Mouse (Mus musculus) midbrain, embryonic 13.5 days (tissue): ENCODE results near the gene Lrrc1. TPM values are rescaled to one million over a fixed set of nuclear protein-coding genes. Genes with fewer than 3 reads are reported as not detected.

Experiments used
- ATAC-seq: fragments of 200-750 bp; cut with Nextera tagmentation; 2 replicates; pipeline ENCODE4 v1.8.0; 2017; ENCODE audit warnings: mild to moderate bottlenecking, moderate TSS enrichment, moderate library complexity
- H3K27ac ChIP-seq: fragments of 300-500 bp; sonication (generic); 2 replicates; pipeline ENCODE4 v1.5.1; 2015; ENCODE audit warnings: inconsistent platforms, mild to moderate bottlenecking, moderate library complexity
- H3K27me3 ChIP-seq: fragments of 300-500 bp; sonication (generic); 2 replicates; pipeline ENCODE4 v1.6.1; 2015; ENCODE audit warnings: mild to moderate bottlenecking, inconsistent platforms
- H3K36me3 ChIP-seq: fragments of 300-500 bp; sonication (generic); 2 replicates; pipeline ENCODE4 v1.6.1; 2015; ENCODE audit warnings: mild to moderate bottlenecking, inconsistent platforms
- H3K4me1 ChIP-seq: fragments of 300-500 bp; sonication (generic); replicated peaks from 2 replicates; pipeline ENCODE4 v1.6.1; 2015; ENCODE audit warnings: inconsistent platforms
- H3K4me2 ChIP-seq: fragments of 300-500 bp; sonication (generic); replicated peaks from 2 replicates; pipeline ENCODE4 v1.6.1; 2015; ENCODE audit warnings: moderate library complexity, mild to moderate bottlenecking, inconsistent platforms
- H3K4me3 ChIP-seq: fragments of 300-500 bp; sonication (generic); replicated peaks from 2 replicates; pipeline ENCODE4 v1.5.1; 2015; ENCODE audit warnings: mild to moderate bottlenecking, inconsistent platforms
- H3K9ac ChIP-seq: fragments of 300-500 bp; sonication (generic); replicated peaks from 2 replicates; pipeline ENCODE4 v1.6.1; 2015; ENCODE audit warnings: mild to moderate bottlenecking, inconsistent platforms
- H3K9me3 ChIP-seq: fragments of 300-500 bp; sonication (generic); 2 replicates; pipeline ENCODE4 v1.6.1; 2016; ENCODE audit warnings: mild to moderate bottlenecking, inconsistent platforms
- WGBS: fragments of 180-500 bp; shearing (Covaris S2); methylation state at CpG from one replicate; pipeline ENCODE4 v1.1.7; 2015; 5-methylcytosine and 5-hydroxymethylcytosine counted together
- polyA plus RNA-seq: library from polyadenylated mRNA; unstranded; fragments of >200 nt; fragmentation: Nextera tagmentation; extraction: Ambion mirVana; gene quantifications from 2 replicates; pipeline ENCODE4 v1.2.1, GENCODE M21; 2015

Lrrc1 gene
- polyA plus RNA-seq, 1 experiment from 2014 or later: 5.0 TPM

GRCm38 (mm10) chr9:77456169-77456826 lies 88.4 kb downstream of the Lrrc1 start:
- no peak overlapping the region for H3K27ac ChIP-seq
- ATAC-seq: no peak
- no peak overlapping the region for H3K4me3 ChIP-seq
- H3K9ac ChIP-seq: no peak overlapping the region
- H3K27me3 ChIP-seq: no peaks in the 10 kb centered on the region
- peaks cover 8% of the 10 kb centered on the region for H3K36me3 ChIP-seq
- 81% methylated on average over 13 of the region's 13 CpGs for WGBS
- H3K4me2 ChIP-seq: no peak overlapping the region
- H3K4me1 ChIP-seq: peaks cover 13% of the 10 kb centered on the region; the same call in 1 of the 2 replicates
- no peaks in the 10 kb centered on the region for H3K9me3 ChIP-seq

DNA sequence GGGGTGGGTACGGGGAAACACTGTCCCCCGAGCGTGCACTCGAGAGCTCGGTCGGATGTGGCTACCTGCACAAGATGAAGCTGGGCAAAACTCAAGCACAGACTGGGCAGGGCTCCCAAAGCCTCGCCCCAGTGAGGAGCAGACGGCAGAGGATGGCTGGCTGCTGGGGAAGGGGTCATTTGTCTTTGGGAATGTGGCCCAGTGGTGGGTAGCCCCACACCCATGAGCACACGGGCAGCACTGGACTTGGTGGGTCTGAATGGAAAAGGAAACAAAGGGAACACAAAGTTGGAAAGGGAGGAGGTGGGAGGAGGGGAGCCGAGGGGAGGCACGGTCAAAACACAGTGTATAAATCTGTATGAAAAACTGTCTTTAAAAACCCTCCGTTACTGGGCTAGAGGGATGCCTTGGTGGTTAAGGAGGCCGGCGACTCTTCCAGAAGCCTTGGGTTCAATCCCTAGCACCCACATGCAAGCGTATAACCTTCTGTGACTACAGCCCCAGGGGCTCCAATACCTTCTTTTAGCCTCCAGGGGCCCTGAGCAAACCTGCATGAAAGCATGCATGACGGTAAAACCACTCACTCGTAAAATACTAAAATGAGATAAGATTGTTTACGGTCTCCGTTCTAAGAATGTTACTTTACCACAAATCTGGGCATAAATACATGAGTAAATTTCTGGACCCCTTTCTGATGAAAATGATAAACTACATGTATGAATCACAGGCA lies 89.1 kb downstream of the Lrrc1 start:
- H3K9ac ChIP-seq: no peak overlapping the region
- ATAC-seq: no peak

DNA sequence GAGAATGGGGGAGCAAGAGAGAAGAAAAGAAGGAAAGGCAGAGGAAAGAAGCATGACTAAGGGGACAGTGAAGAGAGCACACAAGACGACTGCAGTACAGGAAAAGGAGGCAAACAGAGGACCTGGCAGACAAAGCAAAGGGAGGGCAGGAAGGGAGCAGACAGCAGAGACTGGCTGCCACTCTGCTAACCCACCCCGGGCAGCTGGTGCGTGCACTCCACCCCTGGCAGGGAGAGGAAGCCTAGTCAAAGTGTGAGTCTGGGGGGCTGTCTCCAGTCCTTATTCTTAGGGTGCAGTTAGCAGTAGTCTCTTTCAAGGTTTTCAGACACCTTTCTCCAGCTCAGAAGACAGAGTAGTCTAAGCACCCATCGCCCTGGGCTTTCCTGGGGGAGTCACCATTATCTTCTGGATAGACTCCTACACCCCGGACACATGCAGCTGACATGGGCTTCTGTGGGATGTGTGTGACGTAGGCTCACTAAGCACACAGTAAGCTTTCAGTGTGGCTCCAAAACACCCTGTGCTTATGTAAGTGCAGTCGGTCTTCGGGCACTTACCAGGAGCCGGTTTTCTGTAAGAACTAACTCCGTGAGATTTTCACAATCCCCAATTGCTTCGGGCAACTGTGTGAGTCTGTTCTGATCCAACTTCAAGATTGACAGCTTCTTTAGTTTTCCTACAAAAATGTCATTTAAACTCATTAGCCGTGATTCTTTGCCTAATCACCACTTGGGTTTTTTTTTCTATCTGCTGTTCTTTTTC lies 92.4 kb downstream of the Lrrc1 start:
- no peak overlapping the region for H3K4me2 ChIP-seq
- H3K9me3 ChIP-seq: no peaks in the 10 kb centered on the region
- H3K27ac ChIP-seq: no peak overlapping the region
- no peak for ATAC-seq
- no peak overlapping the region for H3K4me3 ChIP-seq
- H3K4me1 ChIP-seq: peaks cover 13% of the 10 kb centered on the region; the same call in 1 of the 2 replicates
- H3K36me3 ChIP-seq: peaks cover 4% of the 10 kb centered on the region; the same call in 1 of the 2 replicates
- H3K9ac ChIP-seq: no peak overlapping the region
- 80% methylated on average over 12 of the region's 12 CpGs for WGBS
- H3K27me3 ChIP-seq: no peaks in the 10 kb centered on the region

More for the DNA sequence above, 89.1 kb downstream of the Lrrc1 start:
- Histone ChIP-seq H3K4me2 (no peak overlapping the region), H3K27ac (no peak overlapping the region), H3K9me3 (no peaks in the 10 kb centered on the region), H3K4me1 (peaks cover 13% of the 10 kb centered on the region; the same call in 1 of the 2 replicates), H3K36me3 (peaks cover 8% of the 10 kb centered on the region), H3K4me3 (no peak overlapping the region), H3K27me3 (no peaks in the 10 kb centered on the region)
- WGBS: 78% methylated on average over 19 of the region's 19 CpGs

DNA sequence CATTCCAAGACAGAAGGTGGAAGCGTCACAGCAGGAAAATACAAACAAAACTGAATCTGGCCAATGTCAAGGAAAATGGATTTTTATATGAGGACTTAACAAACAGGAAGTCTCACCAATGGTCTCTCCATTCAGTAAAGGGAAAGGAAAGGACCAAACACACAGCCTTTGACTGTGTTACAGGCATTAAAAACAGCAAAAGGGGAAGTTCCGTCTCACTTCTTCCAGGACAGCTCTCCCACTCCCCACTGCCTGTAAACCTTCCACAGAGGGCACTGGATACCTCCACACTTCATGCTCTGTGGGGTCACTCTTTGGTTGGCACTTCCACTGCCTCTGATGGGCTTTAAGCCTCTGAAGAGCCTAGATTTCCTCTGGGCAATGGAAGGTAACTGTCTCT lies 94.2 kb downstream of the Lrrc1 start:
- no peak for ATAC-seq
- Histone ChIP-seq H3K4me3 (no peak overlapping the region), H3K27ac (no peak overlapping the region), H3K9ac (no peak overlapping the region), H3K4me1 (0 out of 2 replicates have a peak, but pooled peaks cover 4% of the 10 kb centered on the region), H3K9me3 (no peaks in the 10 kb centered on the region), H3K27me3 (no peaks in the 10 kb centered on the region), H3K4me2 (no peak overlapping the region), H3K36me3 (no peaks in the 10 kb centered on the region)
- 93% methylated on average over 2 of the region's 2 CpGs for WGBS

DNA sequence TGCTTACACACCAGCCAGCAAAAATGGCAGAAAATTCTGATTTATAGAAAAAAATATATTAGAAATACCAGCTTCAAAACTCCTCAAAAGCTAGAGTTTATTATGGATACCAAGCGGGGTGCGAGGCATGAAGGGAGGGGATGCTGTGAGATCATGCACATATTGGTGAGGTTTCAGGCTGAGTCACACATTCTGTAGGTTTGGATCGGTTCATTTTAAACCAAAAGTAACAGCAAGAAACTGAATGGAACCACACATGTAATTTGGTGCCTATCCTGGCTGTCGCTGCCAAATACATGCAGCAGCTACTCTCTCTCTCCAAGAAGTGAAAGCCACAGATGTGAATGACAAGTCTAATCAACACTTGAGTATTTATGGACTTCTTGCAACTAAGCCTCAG lies 99.8 kb downstream of the Lrrc1 start:
- no peak overlapping the region for H3K4me2 ChIP-seq
- WGBS: 95% methylated on average over 4 of the region's 4 CpGs
- H3K27me3 ChIP-seq: no peaks in the 10 kb centered on the region
- H3K9me3 ChIP-seq: no peaks in the 10 kb centered on the region
- H3K36me3 ChIP-seq: peaks cover 8% of the 10 kb centered on the region; the same call in 1 of the 2 replicates
- no peak for ATAC-seq
- H3K9ac ChIP-seq: no peak overlapping the region
- H3K27ac ChIP-seq: no peak overlapping the region
- no peaks in the 10 kb centered on the region for H3K4me1 ChIP-seq
- H3K4me3 ChIP-seq: no peak overlapping the region

GRCm38 (mm10) chr9:77439371-77439770 lies 105.3 kb downstream of the Lrrc1 start:
- WGBS: 91% methylated on average over 6 of the region's 6 CpGs
- ATAC-seq: peak; percentile 44

DNA sequence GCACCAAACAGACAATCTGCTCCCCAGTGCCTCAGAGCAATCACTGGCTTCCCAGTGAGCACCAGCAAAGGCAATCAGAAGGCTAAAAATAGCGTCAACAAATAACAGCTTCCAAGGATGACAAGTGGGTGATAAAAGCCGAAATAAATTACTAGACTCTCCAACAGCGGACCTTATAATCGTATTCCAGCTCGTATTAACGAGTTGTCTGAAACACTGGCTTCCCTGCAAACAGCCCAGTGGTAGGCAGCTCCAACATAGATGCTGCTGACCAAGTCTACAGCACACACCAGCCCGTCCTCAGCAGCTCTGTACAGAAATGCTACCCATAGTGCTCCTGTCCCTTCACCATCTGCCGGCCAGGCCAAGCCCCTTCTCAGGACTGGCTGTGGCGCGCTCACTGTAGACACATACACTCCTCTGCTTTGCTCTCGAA lies 105.8 kb downstream of the Lrrc1 start:
- Histone ChIP-seq H3K27me3 (no peaks in the 10 kb centered on the region), H3K4me3 (no peak overlapping the region), H3K9me3 (no peaks in the 10 kb centered on the region), H3K9ac (no peak overlapping the region), H3K4me1 (peaks cover 9% of the 10 kb centered on the region; the same call in 1 of the 2 replicates), H3K4me2 (no peak overlapping the region), H3K36me3 (peaks cover 14% of the 10 kb centered on the region; the same call in 1 of the 2 replicates), H3K27ac (peak overlapping the region; percentile 61)
- peak; percentile 82 for ATAC-seq
- 71% methylated on average over 11 of the region's 11 CpGs for WGBS

More at GRCm38 (mm10) chr9:77439371-77439770, 105.3 kb downstream of the Lrrc1 start:
- peak overlapping the region; percentile 61 for H3K27ac ChIP-seq
- H3K36me3 ChIP-seq: peaks cover 12% of the 10 kb centered on the region; the same call in 1 of the 2 replicates
- H3K27me3 ChIP-seq: no peaks in the 10 kb centered on the region
- no peak overlapping the region for H3K4me3 ChIP-seq
- H3K9ac ChIP-seq: no peak overlapping the region
- no peaks in the 10 kb centered on the region for H3K9me3 ChIP-seq
- H3K4me2 ChIP-seq: no peak overlapping the region
- peaks cover 9% of the 10 kb centered on the region; the same call in 1 of the 2 replicates for H3K4me1 ChIP-seq

DNA sequence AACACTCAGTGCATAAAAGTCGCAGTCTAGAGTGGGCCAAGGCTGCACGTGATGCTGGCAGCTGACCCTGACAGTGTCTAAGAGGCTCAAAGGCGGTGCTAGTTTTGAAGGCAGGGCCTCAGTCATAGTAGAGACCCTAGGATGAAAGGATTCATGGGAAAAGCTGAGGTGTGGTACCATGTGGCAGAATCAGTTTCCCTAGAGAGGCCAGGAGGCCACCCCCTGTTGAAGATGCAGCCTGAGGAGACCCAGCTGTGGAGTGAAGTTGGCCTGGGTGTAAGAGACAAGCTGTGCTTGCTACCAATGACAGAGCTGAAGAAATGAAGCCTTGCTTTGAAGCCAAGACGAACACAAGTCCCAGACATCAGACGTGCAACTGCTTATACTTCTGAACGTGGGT lies 107.5 kb downstream of the Lrrc1 start:
- ATAC-seq: no peak
- no peaks in the 10 kb centered on the region for H3K27me3 ChIP-seq
- WGBS: 93% methylated on average over 6 of the region's 6 CpGs
- no peak overlapping the region for H3K27ac ChIP-seq
- H3K9ac ChIP-seq: no peak overlapping the region
- H3K4me3 ChIP-seq: no peak overlapping the region
- no peaks in the 10 kb centered on the region for H3K9me3 ChIP-seq
- H3K4me1 ChIP-seq: peaks cover 13% of the 10 kb centered on the region; the same call in 1 of the 2 replicates
- peaks cover 14% of the 10 kb centered on the region; the same call in 1 of the 2 replicates for H3K36me3 ChIP-seq
- no peak overlapping the region for H3K4me2 ChIP-seq

- H3K4me2 ChIP-seq: no peak overlapping the region
- H3K27me3 ChIP-seq: no peaks in the 10 kb centered on the region
- no peak overlapping the region for H3K9ac ChIP-seq
- H3K4me1 ChIP-seq: peaks cover 13% of the 10 kb centered on the region; the same call in 1 of the 2 replicates
- H3K4me3 ChIP-seq: no peak overlapping the region
- peaks cover 12% of the 10 kb centered on the region for H3K36me3 ChIP-seq
- ATAC-seq: no peak
- 89% methylated on average over 12 of the region's 12 CpGs for WGBS
- no peak overlapping the region for H3K27ac ChIP-seq
- H3K9me3 ChIP-seq: no peaks in the 10 kb centered on the region
Measured at GRCm38 (mm10) chr9:77434965-77435364, 109.7 kb downstream of the Lrrc1 start.

DNA sequence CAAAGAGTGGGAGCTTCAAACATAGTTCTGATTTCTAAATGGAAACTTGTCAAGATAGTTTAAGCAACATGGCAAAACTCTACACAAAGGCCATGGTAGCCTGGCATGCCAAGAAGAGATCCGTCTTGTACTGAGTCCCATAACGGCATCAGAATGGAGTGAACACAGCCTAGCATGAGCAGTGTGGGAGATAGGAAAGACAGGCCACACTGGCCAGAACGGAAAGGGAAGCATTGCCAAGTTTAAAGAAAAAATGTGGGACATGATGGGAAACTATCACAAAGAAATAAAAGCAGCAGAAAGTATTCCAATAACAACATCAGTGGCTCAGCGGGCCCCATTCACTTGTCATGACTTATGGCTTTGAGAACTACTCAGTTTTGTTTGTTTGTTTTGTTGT lies 111.2 kb downstream of the Lrrc1 start:
- no peak overlapping the region for H3K4me3 ChIP-seq
- H3K27ac ChIP-seq: no peak overlapping the region
- no peaks in the 10 kb centered on the region for H3K9me3 ChIP-seq
- H3K9ac ChIP-seq: no peak overlapping the region
- WGBS: 90% methylated on average over 4 of the region's 4 CpGs
- no peaks in the 10 kb centered on the region for H3K27me3 ChIP-seq
- H3K36me3 ChIP-seq: peaks cover 12% of the 10 kb centered on the region
- H3K4me1 ChIP-seq: peaks cover 7% of the 10 kb centered on the region
- ATAC-seq: no peak
- no peak overlapping the region for H3K4me2 ChIP-seq

DNA sequence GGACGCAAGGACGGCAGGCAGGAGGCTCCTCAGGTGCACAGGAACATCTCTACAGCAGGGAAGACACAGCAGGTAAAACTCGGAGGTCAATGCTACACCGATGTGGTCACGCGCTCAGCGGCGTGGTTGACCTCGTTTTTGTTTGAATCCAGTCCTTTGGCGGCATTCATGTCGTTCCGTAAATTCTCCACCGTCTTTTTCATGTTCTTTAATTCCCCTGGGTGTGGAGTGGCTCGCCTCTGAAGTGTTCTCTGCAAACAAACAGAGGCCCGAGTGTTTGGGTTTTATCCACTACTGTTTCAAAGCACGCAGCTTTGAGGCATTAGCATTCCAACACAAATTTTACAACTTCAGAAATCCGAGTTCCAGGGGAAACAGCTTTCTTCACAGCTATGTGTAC lies 112.6 kb downstream of the Lrrc1 start:
- ATAC-seq: no peak
- Histone ChIP-seq H3K9me3 (no peaks in the 10 kb centered on the region), H3K27me3 (no peaks in the 10 kb centered on the region), H3K36me3 (peaks cover 12% of the 10 kb centered on the region), H3K27ac (no peak overlapping the region), H3K4me1 (peaks cover 21% of the 10 kb centered on the region), H3K4me2 (no peak overlapping the region), H3K9ac (no peak overlapping the region), H3K4me3 (no peak overlapping the region)
- WGBS: 80% methylated on average over 17 of the region's 17 CpGs
